Mouse (Mus musculus) heart, embryonic 14.5 days (tissue): Measurements from ENCODE around the gene 0610012G03Rik. TPM values are rescaled to one million over a fixed set of nuclear protein-coding genes. Genes with fewer than 3 reads are reported as not detected.
A peak's percentile ranks its signal among the peaks of the same experiment; 100 is the strongest.

Experiments used
- ATAC-seq: fragments of 200-750 bp; cut with Nextera tagmentation; 2 replicates; pipeline ENCODE4 v1.8.0; 2017; ENCODE audit warnings: low read depth, moderate TSS enrichment; ENCODE audit not compliant: insufficient number of reproducible peaks, insufficient read depth, low FRiP score
- H3K27ac ChIP-seq, 2 experiments: fragments of 200-500 bp in 1 of 2; fragments of 300-500 bp in 1 of 2; sonication (generic) in 1 of 2; replicated peaks in 1 of 2; 2 replicates each; pipeline ENCODE4 v1.5.1; 2012 to 2014; ENCODE audit warnings: low read depth in 2 of 2, low read length in 2 of 2, control low read depth in 1 of 2, mild to moderate bottlenecking in 1 of 2, mixed read lengths in 1 of 2; ENCODE audit not compliant: control insufficient read depth in 1 of 2, insufficient read depth in 1 of 2
- H3K27me3 ChIP-seq: fragments of 300-500 bp; sonication (generic); 2 replicates; pipeline ENCODE4 v1.6.1; 2014; ENCODE audit warnings: mild to moderate bottlenecking, low read length, control low read depth; ENCODE audit not compliant: control insufficient read depth, insufficient read depth
- H3K36me3 ChIP-seq: fragments of 300-500 bp; sonication (generic); 2 replicates; pipeline ENCODE4 v1.6.1; 2014; ENCODE audit warnings: mild to moderate bottlenecking, control low read depth, low read length, mixed read lengths; ENCODE audit not compliant: control insufficient read depth, insufficient read depth
- H3K4me1 ChIP-seq, 2 experiments: fragments of 200-500 bp in 1 of 2; fragments of 300-500 bp in 1 of 2; sonication (generic) in 1 of 2; 2 replicates each; pipeline ENCODE4 v1.6.1; 2012 to 2014; ENCODE audit warnings: low read length in 2 of 2, control low read depth in 1 of 2, mixed read lengths in 1 of 2; ENCODE audit not compliant: control insufficient read depth in 2 of 2, insufficient read depth in 2 of 2
- H3K4me2 ChIP-seq: fragments of 300-500 bp; sonication (generic); 2 replicates; pipeline ENCODE4 v1.6.1; 2014; ENCODE audit warnings: mild to moderate bottlenecking, low read length
- H3K4me3 ChIP-seq, 2 experiments: fragments of 200-500 bp in 1 of 2; fragments of 300-500 bp in 1 of 2; sonication (generic) in 1 of 2; 2 replicates each; pipeline ENCODE4 v1.5.1; 2012 to 2014; ENCODE audit warnings: low read length in 2 of 2, mild to moderate bottlenecking in 2 of 2, control low read depth in 1 of 2, low read depth in 1 of 2, moderate library complexity in 1 of 2; ENCODE audit not compliant: control insufficient read depth in 1 of 2, insufficient read depth in 1 of 2
- H3K9ac ChIP-seq: fragments of 300-500 bp; sonication (generic); 2 replicates; pipeline ENCODE4 v1.6.1; 2014; ENCODE audit warnings: mild to moderate bottlenecking, low read length
- H3K9me3 ChIP-seq: fragments of 300-500 bp; sonication (generic); 2 replicates; pipeline ENCODE4 v1.6.1; 2016; ENCODE audit warnings: low read length, control low read depth; ENCODE audit not compliant: control insufficient read depth
- WGBS: fragments of 180-500 bp; shearing (Covaris S2); extraction: QIAGEN DNeasy Blood & Tissue Kit; methylation state at CpG from one replicate; pipeline ENCODE4 v1.1.7; 2014; 5-methylcytosine and 5-hydroxymethylcytosine counted together
- polyA plus RNA-seq: library from polyadenylated mRNA; unstranded; fragments of >200 nt; fragmentation: Nextera tagmentation; extraction: Ambion mirVana; gene quantifications from 2 replicates; pipeline ENCODE4 v1.2.1, GENCODE M21; 2014

0610012G03Rik gene
- polyA plus RNA-seq, 1 experiment from 2014 or later: 132 TPM

- Histone ChIP-seq H3K9me3 (no peaks in the 10 kb centered on the region), H3K4me1 (peaks cover 0 to 3% of the 10 kb centered on the region in 2 experiments; a peak in 1 of 4 replicates), H3K4me2 (peak overlapping the region; percentile 56), H3K4me3 (peak overlapping the region in 1 of 2 experiments; percentile 29; a peak in 1 of 4 replicates), H3K36me3 (no peaks in the 10 kb centered on the region), H3K27me3 (0 out of 2 replicates have a peak, but pooled peaks cover 5% of the 10 kb centered on the region), H3K9ac (peak overlapping the region; percentile 49; the same call in 1 of the 2 replicates), H3K27ac (no peak overlapping the region)
- 4% methylated on average over 14 of the region's 14 CpGs for WGBS
- ATAC-seq: no peak
Measured at GRCm38 (mm10) chr16:31918248-31918724, 30.0 kb downstream of the 0610012G03Rik start.

- H3K4me2 ChIP-seq: no peak overlapping the region
- no peak overlapping the region for H3K27ac ChIP-seq
- H3K9me3 ChIP-seq: no peaks in the 10 kb centered on the region
- H3K27me3 ChIP-seq: 0 out of 2 replicates have a peak, but pooled peaks cover 5% of the 10 kb centered on the region
- no peaks in the 10 kb centered on the region for H3K36me3 ChIP-seq
- no peak overlapping the region for H3K9ac ChIP-seq
- H3K4me1 ChIP-seq: peaks cover 0 to 3% of the 10 kb centered on the region in 2 experiments; a peak in 1 of 4 replicates
- H3K4me3 ChIP-seq: no peak overlapping the region
- 64% methylated on average over 11 of the region's 11 CpGs for WGBS
- ATAC-seq: no peak
Measured at GRCm38 (mm10) chr16:31917776-31918175, 30.5 kb downstream of the 0610012G03Rik start.

GRCm38 (mm10) chr16:31910281-31910847, 37.9 kb downstream of the 0610012G03Rik start:
- Histone ChIP-seq H3K9ac (no peak overlapping the region), H3K4me3 (no peak overlapping the region), H3K4me1 (peaks cover 6 to 11% of the 10 kb centered on the region in 2 experiments; a peak in 3 of 4 replicates), H3K4me2 (no peak overlapping the region), H3K27me3 (no peaks in the 10 kb centered on the region), H3K27ac (no peak overlapping the region), H3K9me3 (no peaks in the 10 kb centered on the region), H3K36me3 (no peaks in the 10 kb centered on the region)
- no peak for ATAC-seq
- WGBS: 50% methylated on average over 10 of the region's 10 CpGs

GRCm38 (mm10) chr16:31908959-31909358, 39.3 kb downstream of the 0610012G03Rik start:
- peaks cover 6 to 11% of the 10 kb centered on the region in 2 experiments; a peak in 3 of 4 replicates for H3K4me1 ChIP-seq
- H3K27me3 ChIP-seq: no peaks in the 10 kb centered on the region
- 40% methylated on average over 11 of the region's 11 CpGs for WGBS
- peak overlapping the region in 1 of 2 experiments; percentile 13; a peak in 1 of 4 replicates for H3K4me3 ChIP-seq
- no peak overlapping the region; the same call in 1 of the 2 replicates for H3K4me2 ChIP-seq
- H3K27ac ChIP-seq: no peak overlapping the region
- H3K9me3 ChIP-seq: no peaks in the 10 kb centered on the region
- no peak for ATAC-seq
- H3K9ac ChIP-seq: no peak overlapping the region
- H3K36me3 ChIP-seq: no peaks in the 10 kb centered on the region

DNA sequence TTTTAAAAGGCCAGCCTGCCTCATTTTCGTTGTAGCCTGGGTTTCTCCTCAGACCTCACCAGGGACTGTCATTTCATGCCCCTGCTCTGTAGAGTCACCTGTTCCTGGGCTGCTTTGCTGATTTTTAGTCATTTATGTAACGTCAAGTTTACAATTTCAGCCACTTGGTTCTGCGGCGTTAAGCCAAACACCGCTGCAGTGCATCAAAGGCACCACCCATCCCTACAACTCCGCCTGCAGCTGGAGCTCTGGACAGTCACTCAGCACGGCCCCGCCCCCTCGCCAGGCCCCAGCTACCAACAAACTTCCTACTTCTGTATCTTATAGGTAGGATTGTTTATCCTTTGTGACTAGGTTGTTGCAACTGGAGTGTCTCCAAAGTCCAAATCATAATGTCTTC, 41.4 kb downstream of the 0610012G03Rik start:
- peak overlapping the region; percentile 41 for H3K9ac ChIP-seq
- 10% methylated on average over 9 of the region's 9 CpGs for WGBS

GRCm38 (mm10) chr16:31905891-31906825, 42.1 kb downstream of the 0610012G03Rik start:
- H3K9ac ChIP-seq: peak overlapping the region; percentile 41; the same call in 1 of the 2 replicates
- H3K9me3 ChIP-seq: no peaks in the 10 kb centered on the region
- no peak for ATAC-seq
- H3K27ac ChIP-seq: no peak overlapping the region
- H3K27me3 ChIP-seq: no peaks in the 10 kb centered on the region
- H3K36me3 ChIP-seq: no peaks in the 10 kb centered on the region
- H3K4me2 ChIP-seq: peak overlapping the region; percentile 68
- H3K4me1 ChIP-seq: peaks cover 6 to 11% of the 10 kb centered on the region in 2 experiments; a peak in 3 of 4 replicates
- WGBS: 26% methylated on average over 20 of the region's 20 CpGs
- peak overlapping the region; percentile 31 to 35; a peak in 3 of 4 replicates for H3K4me3 ChIP-seq

More for the DNA sequence above, 41.4 kb downstream of the 0610012G03Rik start:
- Histone ChIP-seq H3K9me3 (no peaks in the 10 kb centered on the region), H3K36me3 (no peaks in the 10 kb centered on the region), H3K27ac (no peak overlapping the region), H3K4me3 (peak overlapping the region; percentile 31 to 35), H3K4me2 (peak overlapping the region; percentile 68), H3K27me3 (no peaks in the 10 kb centered on the region), H3K4me1 (peaks cover 6 to 11% of the 10 kb centered on the region in 2 experiments; a peak in 3 of 4 replicates)
- ATAC-seq: no peak

GRCm38 (mm10) chr16:31905331-31905730, 43.0 kb downstream of the 0610012G03Rik start:
- no peak for ATAC-seq
- Histone ChIP-seq H3K9ac (no peak overlapping the region), H3K27me3 (no peaks in the 10 kb centered on the region), H3K9me3 (peaks cover under 1% of the 10 kb centered on the region; the same call in 1 of the 2 replicates), H3K27ac (no peak overlapping the region), H3K36me3 (no peaks in the 10 kb centered on the region), H3K4me3 (no peak overlapping the region), H3K4me2 (no peak overlapping the region), H3K4me1 (peaks cover 6 to 11% of the 10 kb centered on the region in 2 experiments; a peak in 3 of 4 replicates)
- 68% methylated on average over 4 of the region's 4 CpGs for WGBS
